Mouse (Mus musculus): ENCODE results near the gene Trpc2. TPM values are rescaled to one million over a fixed set of nuclear protein-coding genes. Genes with fewer than 3 reads are reported as not detected.
A peak's percentile ranks its signal among the peaks of the same experiment; 100 is the strongest.

Trpc2 gene
- polyA plus RNA-seq, 1 experiment from 2014 or later = not detected

GRCm38 (mm10) chr7:102106700-102107141 lies 23.8 kb downstream of the Trpc2 start:
- peak; percentile 58 for DNase-seq (ENCODE audit: low spot score)
- Histone ChIP-seq H3K4me3 (peak overlapping the region; percentile 49), H3K4me1 (peaks cover 26% of the 10 kb centered on the region), H3K27me3 (ENCODE audit: low read depth, poor library complexity, severe bottlenecking) (0 out of 2 replicates have a peak, but pooled peaks cover 21% of the 10 kb centered on the region), H3K27ac (peak overlapping the region; percentile 78), H3K9me3 (replicated peaks) (no peaks in the 10 kb centered on the region), H3K36me3 (no peaks in the 10 kb centered on the region)
- 14% methylated on average over 23 of the region's 23 CpGs for WGBS

GRCm38 (mm10) chr7:102108206-102108605 lies 25.3 kb downstream of the Trpc2 start:
- H3K4me3 ChIP-seq = no peak overlapping the region
- 0 out of 2 replicates have a peak, but pooled peaks cover 21% of the 10 kb centered on the region for H3K27me3 ChIP-seq (ENCODE audit: low read depth, poor library complexity, severe bottlenecking)
- H3K36me3 ChIP-seq = no peaks in the 10 kb centered on the region
- H3K9me3 ChIP-seq (replicated peaks) = no peaks in the 10 kb centered on the region
- 87% methylated on average over 1 of the region's 1 CpGs for WGBS
- H3K4me1 ChIP-seq = peaks cover 12% of the 10 kb centered on the region
- no peak for DNase-seq (ENCODE audit: low spot score)
- H3K27ac ChIP-seq = no peak overlapping the region

DNA sequence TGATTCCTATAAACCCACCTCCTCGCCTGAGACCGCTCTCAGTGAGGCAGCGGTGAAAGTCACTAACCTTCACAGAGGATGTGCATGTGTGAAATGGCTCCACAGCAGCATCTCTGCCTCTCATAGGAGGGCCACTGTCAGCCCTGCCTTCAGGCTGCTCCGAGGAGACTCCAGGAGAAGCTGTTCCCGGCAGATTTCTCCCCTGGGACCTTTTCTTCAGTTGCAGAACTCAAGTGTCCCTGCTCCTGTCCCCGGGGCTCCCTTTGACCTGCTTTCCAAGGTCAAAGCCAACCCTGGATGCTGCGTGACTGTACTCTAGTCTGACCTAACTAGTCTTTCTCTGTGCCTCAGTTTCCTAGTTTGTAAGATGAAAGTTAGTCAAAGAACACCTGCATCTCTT lies 26.3 kb downstream of the Trpc2 start, which contains the start of gene Art5:
Art5 (minus strand) TSS at position 319 of the 400 bp plus-strand sequence.
- no peak for DNase-seq (ENCODE audit: low spot score)
- Histone ChIP-seq H3K4me3 (no peak within 1 kb of the TSS), H3K9me3 (replicated peaks) (no peaks in the 10 kb centered on the region), H3K36me3 (no peaks in the 10 kb centered on the region), H3K27me3 (ENCODE audit: low read depth, poor library complexity, severe bottlenecking) (0 out of 2 replicates have a peak, but pooled peaks cover 21% of the 10 kb centered on the region), H3K4me1 (peaks cover 12% of the 10 kb centered on the region), H3K27ac (no peak within 1 kb of the TSS)
- WGBS = 82% methylated on average over 7 of the region's 7 CpGs

DNA sequence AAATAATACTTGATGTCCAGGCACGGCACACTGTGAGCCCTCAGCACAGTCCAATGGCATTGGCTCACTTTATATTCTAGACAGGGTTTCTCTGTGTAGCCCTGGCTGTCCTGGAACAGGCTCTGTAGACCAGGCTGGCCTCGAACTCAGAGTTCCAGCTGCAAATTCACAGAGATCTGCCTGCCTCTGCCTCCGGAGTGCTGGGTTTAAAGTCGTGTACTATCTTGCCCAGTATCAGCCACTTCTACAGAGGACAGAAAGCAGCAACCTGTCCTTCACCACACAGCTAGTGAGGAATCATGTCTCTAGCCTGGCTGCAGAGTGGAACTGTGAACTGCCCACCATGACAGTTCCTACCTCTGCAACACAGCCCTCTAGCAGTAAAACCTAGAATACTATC lies 26.8 kb downstream of the Trpc2 start:
- Histone ChIP-seq H3K4me3 (no peak overlapping the region), H3K36me3 (no peaks in the 10 kb centered on the region), H3K27me3 (ENCODE audit: low read depth, poor library complexity, severe bottlenecking) (0 out of 2 replicates have a peak, but pooled peaks cover 21% of the 10 kb centered on the region), H3K27ac (no peak overlapping the region), H3K9me3 (replicated peaks) (no peaks in the 10 kb centered on the region), H3K4me1 (peaks cover 12% of the 10 kb centered on the region)
- DNase-seq (ENCODE audit: low spot score) = no peak
- WGBS = 93% methylated on average over 4 of the region's 4 CpGs

DNA sequence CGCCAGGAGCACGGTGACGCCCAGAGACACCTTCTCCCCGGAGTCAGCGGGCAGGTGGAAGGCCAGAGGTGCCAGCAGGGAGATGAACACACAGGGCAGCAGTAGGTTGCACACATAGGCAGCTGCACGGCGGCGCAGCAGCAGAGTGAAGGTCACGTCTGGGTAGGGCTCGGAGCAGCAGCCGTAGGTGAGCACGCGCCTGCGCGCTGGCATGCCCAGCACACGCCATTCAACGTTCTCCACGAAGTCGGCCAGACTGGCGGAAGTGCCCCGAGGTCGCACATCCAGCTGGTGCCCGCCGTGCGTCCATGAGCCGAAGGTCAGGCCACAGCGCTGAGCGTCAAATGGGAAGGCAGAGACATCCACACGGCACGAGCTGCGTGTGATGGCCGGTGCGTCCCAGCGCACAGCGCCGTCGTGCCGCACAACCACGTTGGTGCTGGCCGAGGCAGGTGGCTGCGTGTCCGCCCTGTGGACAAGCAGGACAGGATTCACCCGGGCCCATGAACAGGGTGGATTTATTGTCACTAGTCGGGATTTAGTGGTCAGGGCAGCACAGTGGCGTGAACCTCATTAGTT lies 30.3 kb downstream of the Trpc2 start:
- WGBS = 80% methylated on average over 45 of the region's 45 CpGs
- H3K27ac ChIP-seq = no peak overlapping the region
- H3K4me1 ChIP-seq = no peaks in the 10 kb centered on the region

GRCm38 (mm10) chr7:102116579-102117331 lies 33.8 kb downstream of the Trpc2 start, which contains the start of gene Chrna10:
TSS of gene Chrna10 (minus strand) at chr7:102116828.
- Histone ChIP-seq H3K4me3 (no peak within 1 kb of the TSS), H3K9me3 (replicated peaks) (no peaks in the 10 kb centered on the region), H3K36me3 (peaks cover 37% of the 10 kb centered on the region), H3K27me3 (ENCODE audit: low read depth, poor library complexity, severe bottlenecking) (no peaks in the 10 kb centered on the region), H3K4me1 (no peaks in the 10 kb centered on the region), H3K27ac (no peak within 1 kb of the TSS)
- DNase-seq (ENCODE audit: low spot score) = no peak
- WGBS = 55% methylated on average over 7 of the region's 7 CpGs

More for the DNA sequence above, 30.3 kb downstream of the Trpc2 start:
- H3K36me3 ChIP-seq = peaks cover 3% of the 10 kb centered on the region
- no peak for DNase-seq (ENCODE audit: low spot score)
- no peak overlapping the region for H3K4me3 ChIP-seq
- no peaks in the 10 kb centered on the region for H3K9me3 ChIP-seq (replicated peaks)
- 0 out of 2 replicates have a peak, but pooled peaks cover 3% of the 10 kb centered on the region for H3K27me3 ChIP-seq (ENCODE audit: low read depth, poor library complexity, severe bottlenecking)

GRCm38 (mm10) chr7:102117382-102117781 lies 34.5 kb downstream of the Trpc2 start:
- 77% methylated on average over 6 of the region's 6 CpGs for WGBS
- no peak overlapping the region for H3K4me3 ChIP-seq
- peaks cover 43% of the 10 kb centered on the region for H3K36me3 ChIP-seq
- H3K9me3 ChIP-seq (replicated peaks) = no peaks in the 10 kb centered on the region
- H3K27me3 ChIP-seq (ENCODE audit: low read depth, poor library complexity, severe bottlenecking) = no peaks in the 10 kb centered on the region
- H3K4me1 ChIP-seq = no peaks in the 10 kb centered on the region
- H3K27ac ChIP-seq = no peak overlapping the region
- no peak for DNase-seq (ENCODE audit: low spot score)

GRCm38 (mm10) chr7:102120326-102120725 lies 37.4 kb downstream of the Trpc2 start:
- H3K27ac ChIP-seq = no peak overlapping the region
- no peaks in the 10 kb centered on the region for H3K27me3 ChIP-seq (ENCODE audit: low read depth, poor library complexity, severe bottlenecking)
- H3K4me3 ChIP-seq = no peak overlapping the region
- H3K9me3 ChIP-seq (replicated peaks) = no peaks in the 10 kb centered on the region
- H3K4me1 ChIP-seq = no peaks in the 10 kb centered on the region
- DNase-seq (ENCODE audit: low spot score) = no peak
- peaks cover 72% of the 10 kb centered on the region for H3K36me3 ChIP-seq
- WGBS = 96% methylated on average over 10 of the region's 10 CpGs

GRCm38 (mm10) chr7:102132395-102132794 lies 49.5 kb downstream of the Trpc2 start:
- 89% methylated on average over 4 of the region's 4 CpGs for whole genome bisulfite sequencing
- H3K27me3 ChIP-seq (ENCODE audit: low read depth, poor library complexity, severe bottlenecking) = no peaks in the 10 kb centered on the region
- no peaks in the 10 kb centered on the region for H3K9me3 ChIP-seq (replicated peaks)
- H3K4me1 ChIP-seq = no peaks in the 10 kb centered on the region
- no peak overlapping the region for H3K4me3 ChIP-seq
- peaks cover 96% of the 10 kb centered on the region for H3K36me3 ChIP-seq
- DNase-seq (ENCODE audit: low spot score) = no peak
- no peak overlapping the region for H3K27ac ChIP-seq

- no peaks in the 10 kb centered on the region for H3K27me3 ChIP-seq (ENCODE audit: low read depth, poor library complexity, severe bottlenecking)
- peaks cover 98% of the 10 kb centered on the region for H3K36me3 ChIP-seq
- H3K27ac ChIP-seq = no peak overlapping the region
- no peak overlapping the region for H3K4me3 ChIP-seq
- WGBS = 87% methylated on average over 1 of the region's 1 CpGs
- no peaks in the 10 kb centered on the region for H3K9me3 ChIP-seq (replicated peaks)
- H3K4me1 ChIP-seq = no peaks in the 10 kb centered on the region
- DNase-seq (ENCODE audit: low spot score) = peak; percentile 59
These were observed 54.5 kb downstream of the Trpc2 start for GRCm38 (mm10) chr7:102137464-102137863.

DNA sequence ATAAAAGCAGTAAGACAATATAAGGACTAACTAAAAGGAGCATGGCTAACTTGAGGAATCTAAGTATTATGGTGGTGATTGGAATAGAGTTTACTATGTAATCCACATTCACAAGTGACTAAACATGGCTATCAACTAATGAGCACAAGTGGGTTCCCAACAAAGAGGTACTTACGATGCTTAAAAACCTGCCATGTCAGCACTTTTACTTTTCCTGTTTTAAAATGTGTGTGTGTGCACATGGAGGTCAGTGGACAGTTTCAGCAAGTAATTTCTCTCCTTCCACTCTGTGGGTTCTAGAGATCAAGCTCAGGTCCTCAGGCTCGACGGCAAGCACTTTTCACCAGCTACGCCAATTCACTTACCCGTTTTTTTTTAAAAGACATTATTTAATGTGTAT lies 55.0 kb downstream of the Trpc2 start:
- 96% methylated on average over 5 of the region's 5 CpGs for WGBS
- Histone ChIP-seq H3K9me3 (replicated peaks) (no peaks in the 10 kb centered on the region), H3K4me3 (no peak overlapping the region), H3K27me3 (ENCODE audit: low read depth, poor library complexity, severe bottlenecking) (no peaks in the 10 kb centered on the region), H3K4me1 (no peaks in the 10 kb centered on the region), H3K36me3 (peaks cover 96% of the 10 kb centered on the region), H3K27ac (no peak overlapping the region)
- DNase-seq (ENCODE audit: low spot score) = no peak

Measured in limb, embryonic 10.5 days (tissue).